Mouse (Mus musculus) layer of hippocampus, adult 11-12 months (tissue): ENCODE measurements around the gene Mrpl40.
"Not testable (repeated sequence)": the region's sequence is repeated elsewhere in the genome, so short reads cannot be mapped to it uniquely, and the experiment has no call there.

ENCODE experiments used
- DNase-seq: peaks from one replicate; pipeline ENCODE4 v3.0.0; 2022; ENCODE audit warnings: low spot score

The Mrpl40 gene

DNA sequence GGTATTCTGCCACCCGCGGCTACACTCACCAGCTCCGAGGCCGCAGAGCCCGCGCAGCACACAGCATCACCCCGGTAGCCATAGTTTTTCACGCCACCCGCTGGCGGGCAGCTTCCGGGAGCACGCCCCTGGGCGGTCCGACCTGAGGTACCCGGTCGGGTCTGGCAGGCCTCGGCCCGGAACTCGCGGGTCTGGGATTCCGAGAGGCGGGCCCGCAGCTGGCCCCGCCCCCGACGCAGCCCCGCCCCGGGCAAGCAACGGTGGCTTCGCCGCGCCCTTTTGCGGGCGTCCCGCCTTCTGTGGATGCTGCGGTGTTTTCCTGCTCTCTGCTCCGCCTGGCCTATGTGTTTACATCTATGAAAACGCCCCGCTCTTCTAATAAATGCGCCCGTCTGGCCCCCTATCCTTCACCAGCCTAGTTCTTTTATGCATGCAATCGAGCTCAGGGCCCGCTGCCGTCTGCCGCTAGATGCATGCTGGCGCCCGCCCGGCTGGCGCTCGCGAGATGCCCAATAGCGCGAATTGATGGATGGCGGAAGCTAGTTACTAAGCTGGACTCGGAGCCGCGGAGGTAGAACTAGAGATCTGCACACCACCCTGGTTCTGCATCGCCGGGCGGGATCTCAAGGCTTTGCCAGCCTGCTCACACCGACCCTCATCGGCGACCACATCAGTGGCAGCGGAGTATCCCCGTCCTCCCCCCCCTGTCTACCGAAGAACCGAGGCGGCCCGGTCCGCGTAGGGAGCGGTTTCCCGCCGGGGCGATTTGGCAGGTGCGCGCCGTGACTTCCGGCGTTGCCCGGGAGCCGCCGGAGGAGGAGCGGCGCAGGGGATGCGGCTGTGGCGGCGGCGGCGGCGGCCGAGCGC is at the start of gene Mrpl40, which contains the start of gene Hira:
Gene Mrpl40 (minus strand): TSS at position 421 of the 867 bp plus-strand sequence.
Gene Hira (plus strand): TSS at position 596 of the 867 bp plus-strand sequence.
- DNase-seq, result peak; percentile 93

DNA sequence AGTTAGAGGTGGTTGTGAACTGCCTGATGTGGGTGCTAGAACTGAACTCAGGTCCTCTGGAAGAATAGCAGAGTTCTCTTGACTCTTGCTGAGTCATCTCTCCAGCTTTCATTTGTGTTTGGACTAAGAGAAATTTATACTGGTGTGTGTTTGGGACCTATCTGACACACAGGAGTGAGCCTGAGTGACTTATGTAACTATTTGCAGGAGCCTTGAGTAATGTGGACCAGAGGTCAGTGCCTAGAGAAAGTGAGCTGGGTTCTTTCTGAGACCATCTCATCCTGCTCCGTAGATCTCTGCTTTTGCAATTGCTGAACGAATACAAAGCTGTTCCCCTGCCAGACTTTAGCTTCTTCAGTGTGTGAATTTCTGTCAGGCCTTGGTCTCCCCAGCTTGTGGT is 45.1 kb upstream of the Mrpl40 start:
- no peak for DNase-seq

DNA sequence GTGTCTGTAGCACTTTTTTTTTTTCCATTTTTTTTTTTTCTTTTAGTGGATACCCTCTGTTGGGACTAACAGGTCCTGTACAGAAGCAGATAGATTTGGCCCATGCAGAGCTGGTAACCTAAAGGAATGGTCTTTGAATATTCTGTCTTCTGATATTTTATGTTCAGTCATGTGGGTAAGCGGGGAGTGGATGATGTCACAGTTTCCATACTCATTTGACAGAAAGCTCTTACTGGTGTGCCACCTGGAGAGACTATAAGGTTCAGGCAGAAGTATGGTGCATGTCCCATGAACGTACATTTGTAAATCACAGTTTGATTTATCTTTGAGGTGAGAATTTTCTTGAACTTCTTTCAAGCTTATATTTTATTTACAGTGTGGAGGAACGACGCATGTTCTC is 39.4 kb upstream of the Mrpl40 start:
- no peak for DNase-seq

DNA sequence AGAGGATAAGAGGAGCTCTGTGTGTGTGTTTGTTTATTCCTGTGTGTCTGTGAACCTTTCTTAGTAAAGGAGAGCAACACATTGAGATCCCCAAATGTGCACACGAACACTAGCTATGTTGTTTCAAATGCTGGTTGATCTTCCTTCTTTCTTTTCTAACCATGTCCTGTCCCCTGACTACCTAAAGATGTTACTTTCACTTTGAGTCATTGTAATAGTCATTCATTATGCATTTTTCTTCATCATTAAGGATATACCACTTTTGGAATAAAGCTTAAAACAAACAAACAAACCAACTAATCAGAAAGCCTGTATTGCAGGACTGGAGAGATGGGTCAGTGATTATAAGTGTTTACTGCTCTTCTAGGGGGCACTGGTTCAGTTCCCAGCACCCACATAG is 29.0 kb upstream of the Mrpl40 start:
- DNase-seq, result no peak

DNA sequence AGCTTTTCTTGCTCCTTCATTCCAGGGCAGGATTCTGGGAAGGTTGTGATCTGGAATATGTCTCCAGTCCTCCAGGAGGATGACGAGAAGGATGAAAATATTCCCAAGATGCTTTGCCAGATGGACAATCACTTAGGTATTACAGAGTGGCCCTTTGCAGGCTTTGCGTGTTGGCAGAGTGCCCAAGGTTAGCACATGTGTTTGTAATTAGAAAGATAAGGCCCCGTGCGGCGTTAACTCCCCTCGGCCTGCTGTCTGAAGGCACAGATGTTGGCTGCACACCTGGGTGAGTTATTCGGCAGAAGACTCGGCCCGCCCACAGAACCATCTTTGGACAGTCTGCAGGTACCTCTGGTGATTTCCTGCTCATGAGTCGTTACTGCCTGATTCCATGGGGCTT is 19.8 kb upstream of the Mrpl40 start:
- no peak for DNase-seq

DNA sequence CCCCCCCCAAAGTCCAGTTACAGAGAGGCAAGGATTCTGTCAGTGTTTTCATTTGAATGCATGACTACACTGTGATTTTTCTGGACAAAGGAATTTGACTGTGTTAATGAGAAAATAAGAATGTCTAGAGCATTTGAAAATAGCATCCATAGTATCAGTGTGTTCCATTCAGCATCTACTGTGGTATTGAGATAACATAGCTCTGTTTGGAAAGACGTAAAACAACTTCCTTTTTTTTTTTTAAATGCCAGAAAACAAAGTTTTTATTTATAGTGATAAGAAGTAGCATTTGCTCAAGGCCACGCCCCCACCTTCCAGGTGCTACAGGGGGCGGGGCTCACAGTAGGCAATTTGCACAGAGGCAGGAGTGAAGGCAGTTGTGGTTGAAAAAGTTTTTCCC is 18.6 kb upstream of the Mrpl40 start:
- DNase-seq, result no peak

DNA sequence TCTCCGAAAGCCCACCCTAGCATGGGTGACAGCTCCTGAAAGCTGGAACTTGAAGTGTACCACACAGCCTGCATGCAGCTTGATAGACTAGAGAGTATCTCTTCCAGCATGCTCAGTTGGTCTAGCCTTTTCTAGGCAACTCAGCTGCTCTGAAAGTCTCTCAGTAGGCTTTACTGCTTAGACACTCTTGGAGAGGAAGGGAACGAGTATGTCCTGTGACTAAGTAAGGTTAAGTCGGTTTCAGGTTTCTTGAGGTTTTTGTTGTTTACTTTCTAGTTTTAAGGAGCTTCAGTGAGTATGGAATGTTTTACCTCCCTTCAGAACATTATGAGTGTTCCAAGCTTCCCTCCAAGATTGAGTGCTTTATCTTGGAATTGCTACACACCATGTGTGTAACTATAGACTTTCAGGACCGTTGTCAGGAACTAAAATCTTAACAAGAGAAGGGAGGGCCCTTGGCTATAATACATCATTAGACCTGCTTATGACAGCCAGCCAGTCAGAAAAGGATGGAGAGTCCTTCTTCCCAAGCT is 17.2 kb upstream of the Mrpl40 start:
- no peak for DNase-seq

DNA sequence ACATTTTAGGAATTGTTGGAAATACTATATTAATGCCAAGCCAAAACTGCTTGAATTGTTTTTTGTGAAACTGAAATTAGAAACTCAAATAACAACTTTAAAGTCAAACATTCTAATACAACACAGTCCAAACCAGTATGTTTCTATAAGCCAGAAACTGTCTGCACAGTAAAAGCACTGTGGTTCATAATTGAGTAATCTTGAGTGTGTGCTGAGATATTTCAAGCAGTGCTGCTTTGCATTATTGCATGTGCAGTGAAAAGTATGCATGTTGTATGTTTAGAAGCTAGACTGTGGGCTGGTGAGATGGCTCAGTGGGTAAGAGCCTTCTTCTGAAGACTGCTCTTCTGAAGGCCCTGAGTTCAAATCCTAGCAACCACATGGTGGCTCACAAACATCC is 7.4 kb upstream of the Mrpl40 start:
- DNase-seq, result no peak

DNA sequence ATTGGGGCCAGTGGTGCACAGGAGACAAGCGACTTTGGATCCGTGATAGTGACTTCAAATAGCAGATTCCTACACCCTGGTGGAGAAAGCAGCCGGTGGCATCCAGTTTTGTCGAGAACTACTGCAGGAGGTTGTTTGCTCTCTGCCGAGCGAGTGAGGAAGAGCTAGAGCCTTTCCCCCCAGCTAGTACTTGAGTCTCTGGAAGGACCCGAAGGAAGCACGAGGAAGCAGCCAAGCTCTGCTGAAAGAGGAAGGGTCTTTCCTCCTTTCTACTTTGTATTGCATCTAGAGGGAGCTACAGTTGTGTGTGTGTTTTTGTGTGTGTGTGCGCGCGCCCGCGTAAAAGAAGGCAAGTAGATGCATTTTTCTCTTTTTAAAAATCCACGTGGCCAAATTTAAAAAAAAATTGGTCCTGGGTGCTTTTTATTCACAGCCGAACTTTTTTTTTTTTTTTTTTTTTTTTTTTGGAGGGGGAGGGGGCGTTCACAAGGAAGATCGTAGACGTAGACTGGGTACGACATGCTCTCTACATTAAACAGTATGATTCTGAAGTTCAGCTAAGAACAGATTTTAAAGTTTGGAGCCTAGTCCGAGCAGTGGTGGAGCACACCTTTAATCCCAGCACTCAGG is 1.5 kb upstream of the Mrpl40 start:
- no peak for DNase-seq

DNA sequence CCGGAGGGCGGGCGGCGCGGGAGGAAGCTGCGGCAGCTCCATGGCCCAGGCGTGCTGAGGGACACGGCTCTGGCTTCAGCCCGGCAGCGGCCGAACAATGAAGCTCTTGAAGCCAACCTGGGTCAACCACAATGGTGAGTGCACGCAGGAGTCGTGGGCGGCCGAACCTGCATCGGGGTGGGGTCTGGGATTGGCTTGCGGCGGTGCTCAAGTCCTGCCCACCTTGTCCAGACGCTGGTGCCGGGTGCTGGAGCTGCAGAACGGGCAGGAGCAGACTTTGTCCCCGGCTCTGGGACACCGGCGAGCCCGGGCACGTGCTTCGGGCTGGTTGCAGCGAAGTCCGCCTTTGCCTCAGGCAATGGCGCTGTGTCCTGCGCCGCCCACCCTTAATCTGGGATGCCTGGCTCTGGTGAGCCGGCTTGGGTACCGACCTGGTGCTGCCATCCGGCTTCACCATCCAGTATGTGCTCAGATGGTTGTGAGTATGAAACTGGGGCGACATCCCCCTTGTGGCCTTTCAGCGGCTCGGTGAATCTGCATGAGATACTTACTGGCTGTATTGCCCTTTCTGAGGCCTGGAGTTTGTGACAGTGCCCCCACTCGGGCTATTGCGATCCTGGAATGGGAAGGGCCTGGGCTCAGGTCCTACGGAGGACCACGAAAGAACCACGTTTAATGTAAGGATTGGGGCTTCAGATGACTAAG is 876 bp upstream of the Mrpl40 start:
- peak; percentile 56 for DNase-seq

DNA sequence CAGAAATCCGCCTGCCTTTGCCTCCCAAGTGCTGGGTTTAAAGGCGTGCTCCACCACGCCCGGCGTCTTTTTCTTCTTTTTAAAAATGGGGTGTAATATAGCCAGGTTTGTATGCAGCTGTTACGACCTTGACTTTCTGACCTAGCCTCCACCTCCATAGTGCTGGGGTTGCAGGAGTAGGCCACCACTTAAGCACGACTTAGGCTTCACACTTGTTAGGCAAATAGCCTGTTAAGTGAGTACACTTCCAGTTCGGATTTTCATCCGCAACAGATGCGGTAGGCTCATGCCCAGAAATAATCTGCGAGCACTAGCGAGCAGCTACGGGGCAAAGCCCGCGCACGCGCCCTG is 596 bp downstream of the Mrpl40 start:
- DNase-seq, result no peak

DNA sequence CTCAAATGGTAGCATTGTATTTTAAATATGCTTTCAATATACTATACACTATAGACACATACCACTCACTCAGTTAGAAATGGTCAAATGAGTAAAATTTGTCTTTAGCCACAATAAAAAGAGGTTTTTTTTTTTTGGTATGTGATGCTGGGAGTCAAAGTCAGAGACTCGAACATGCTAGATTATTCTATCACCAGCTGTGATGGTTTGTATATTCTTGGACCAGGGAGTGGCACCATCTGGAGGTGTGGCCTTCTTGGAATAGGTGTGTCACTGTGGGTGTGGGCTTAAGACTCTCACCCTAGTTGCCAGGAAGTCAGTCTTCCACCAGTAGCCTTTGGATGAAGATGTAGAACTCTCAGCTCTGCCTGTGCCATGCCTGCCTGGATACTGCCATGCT is 6.2 kb downstream of the Mrpl40 start:
- not testable (repeated sequence) for DNase-seq

DNA sequence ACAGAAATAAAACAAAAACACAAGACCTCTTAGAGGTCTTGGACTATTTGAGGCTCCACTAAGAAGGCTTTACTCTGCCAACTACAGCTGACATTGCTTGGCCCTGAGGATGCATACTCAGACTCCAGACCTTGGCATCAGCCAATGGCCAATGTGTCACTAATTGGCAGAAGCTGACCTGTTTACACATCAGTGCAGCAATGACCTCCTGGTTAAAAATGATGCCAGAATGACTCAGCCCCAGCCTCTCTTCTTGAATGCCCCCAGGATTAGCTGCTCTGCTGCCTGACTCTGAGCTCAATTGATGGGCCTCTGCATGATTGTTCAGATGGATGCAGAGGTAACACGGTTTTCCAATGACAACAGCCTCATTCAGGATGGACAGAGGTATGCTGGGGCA is 16.5 kb downstream of the Mrpl40 start:
- DNase-seq, result no peak

DNA sequence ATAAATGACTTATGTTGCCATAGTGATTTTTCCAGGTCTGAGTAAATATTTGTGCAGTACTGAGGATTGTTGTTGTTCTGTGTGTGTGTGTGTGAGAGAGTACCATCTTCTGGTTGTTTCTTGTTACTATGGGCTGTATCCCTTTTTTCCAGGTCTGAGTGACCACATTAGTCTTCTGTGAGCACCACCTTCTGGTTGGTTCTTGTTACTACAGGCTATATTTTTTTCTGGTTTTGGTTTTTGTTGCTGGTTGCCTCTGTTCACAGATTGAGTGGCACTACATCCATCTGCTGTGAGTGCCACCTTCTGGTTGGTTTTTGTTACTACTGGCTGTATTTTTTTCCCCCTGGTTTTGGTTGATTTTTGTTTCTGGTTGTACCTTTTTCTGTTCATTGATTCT is 18.1 kb downstream of the Mrpl40 start:
- peak; percentile 71 for DNase-seq

DNA sequence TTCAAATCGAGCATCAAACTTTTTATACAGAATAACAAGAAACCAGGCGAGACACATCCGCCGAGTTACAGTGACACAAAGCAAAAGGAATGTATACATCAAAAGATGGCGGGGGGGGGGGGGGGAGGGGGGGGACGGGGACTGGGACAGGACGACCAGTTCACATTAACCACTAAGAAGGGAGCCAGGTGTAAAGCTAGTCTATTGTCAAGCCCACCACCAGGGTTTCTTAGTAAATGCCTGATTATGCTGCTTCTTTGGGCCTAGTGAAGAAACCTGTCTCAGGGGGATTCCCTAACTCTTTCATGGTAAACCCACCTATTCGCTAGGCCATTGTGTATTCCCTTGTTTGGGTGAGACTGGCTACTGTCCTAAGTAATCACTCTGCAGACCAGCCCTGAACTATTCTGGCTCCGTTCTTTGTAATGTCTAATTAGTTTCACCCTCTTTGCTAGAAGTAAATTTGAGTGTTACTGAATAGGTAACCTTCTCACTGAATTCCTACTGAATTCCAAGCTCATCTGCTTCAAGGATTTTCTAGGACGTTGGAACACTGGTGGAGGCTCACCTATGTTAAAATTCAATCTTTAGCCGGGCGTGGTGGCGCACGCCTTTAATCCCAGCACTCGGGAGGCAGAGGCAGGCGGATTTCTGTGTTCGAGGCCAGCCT is 27.0 kb downstream of the Mrpl40 start:
- not testable (repeated sequence) for DNase-seq

DNA sequence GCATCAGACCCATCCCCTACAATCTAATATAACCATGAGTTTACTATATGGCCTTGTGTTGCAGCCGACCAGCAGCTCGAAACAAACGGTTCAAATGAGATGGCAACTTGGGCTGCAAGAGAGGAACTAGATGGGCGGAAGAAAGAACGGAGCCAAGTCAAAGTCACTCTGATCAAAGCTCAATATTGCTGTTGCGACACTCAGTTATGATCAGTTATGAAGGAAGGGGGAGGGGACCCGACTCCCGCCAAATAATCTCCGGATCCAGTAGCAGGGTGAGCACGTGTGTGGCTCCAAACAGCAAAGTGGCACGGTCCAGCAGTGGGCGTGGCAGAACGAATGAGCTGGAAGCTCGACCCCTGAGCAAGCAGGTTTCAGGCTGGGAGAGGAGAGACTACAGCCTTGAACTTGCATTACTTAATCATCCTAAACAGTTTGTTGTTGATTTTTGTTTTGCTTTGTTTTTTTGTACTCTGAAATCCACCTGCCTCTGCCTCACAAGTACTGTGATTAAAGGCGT is 30.3 kb downstream of the Mrpl40 start:
- DNase-seq, result no peak

DNA sequence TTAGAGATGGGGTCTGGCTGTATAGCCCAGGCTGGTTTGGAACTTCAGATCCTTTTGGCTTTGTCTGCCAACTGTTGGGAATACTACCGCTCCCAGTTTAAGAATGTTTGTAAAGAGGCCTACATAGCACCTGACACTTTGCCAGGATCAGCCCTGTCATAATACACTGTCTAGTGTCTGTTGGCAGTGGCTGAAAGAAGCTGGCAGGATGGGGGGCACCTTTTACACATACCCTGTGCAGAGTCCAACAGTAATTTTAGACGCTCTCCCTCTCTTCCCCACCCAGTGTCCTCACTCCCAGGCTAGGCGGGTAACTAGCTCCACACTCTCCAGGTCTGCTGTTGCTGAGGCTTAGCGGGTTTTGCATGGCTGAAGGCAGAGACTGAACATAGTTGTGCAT is 38.3 kb downstream of the Mrpl40 start:
- DNase-seq, result no peak

DNA sequence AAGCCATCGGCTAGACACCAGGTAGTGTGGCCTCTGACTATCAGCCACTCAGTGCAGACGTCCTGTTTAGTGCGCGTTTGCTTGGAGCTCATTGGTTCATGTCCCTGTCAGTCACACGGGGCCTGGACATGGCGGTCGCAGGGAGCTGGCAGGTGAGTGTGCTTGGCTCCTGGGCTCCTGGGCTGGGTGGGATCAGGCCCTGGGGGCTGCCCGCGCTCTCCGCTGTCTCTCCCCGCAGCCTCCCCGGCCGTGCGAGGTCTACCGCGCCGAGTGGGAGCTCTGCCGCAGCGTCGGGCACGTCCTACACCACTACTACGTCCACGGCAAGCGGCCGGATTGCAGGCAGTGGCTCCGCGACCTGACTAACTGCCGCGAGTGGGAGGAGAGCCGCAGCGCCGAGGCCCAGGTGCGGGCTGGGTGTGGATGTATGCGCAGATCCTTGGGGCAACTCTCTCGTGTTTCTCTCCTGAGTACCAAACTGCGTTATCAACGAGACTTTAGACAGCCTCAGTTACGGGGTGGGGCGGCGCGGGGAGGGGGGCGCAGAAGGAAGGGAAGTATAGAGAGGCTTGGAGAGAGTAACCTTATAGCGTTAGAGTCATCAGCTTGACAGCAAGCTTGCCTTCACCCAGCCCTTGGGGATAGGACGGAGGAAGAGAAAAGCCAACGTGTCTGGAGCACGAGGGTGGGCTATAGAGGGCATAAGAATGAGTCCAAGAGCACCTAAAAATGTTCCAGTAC is 40.0 kb downstream of the Mrpl40 start, which contains the start of the genes 2510002D24Rik and Gm28539:
Gene 2510002D24Rik (plus strand): TSS at position 111 of the 741 bp plus-strand sequence.
Gene Gm28539 (plus strand): TSS at position 117 of the 741 bp plus-strand sequence.
- peak; percentile 95 for DNase-seq

DNA sequence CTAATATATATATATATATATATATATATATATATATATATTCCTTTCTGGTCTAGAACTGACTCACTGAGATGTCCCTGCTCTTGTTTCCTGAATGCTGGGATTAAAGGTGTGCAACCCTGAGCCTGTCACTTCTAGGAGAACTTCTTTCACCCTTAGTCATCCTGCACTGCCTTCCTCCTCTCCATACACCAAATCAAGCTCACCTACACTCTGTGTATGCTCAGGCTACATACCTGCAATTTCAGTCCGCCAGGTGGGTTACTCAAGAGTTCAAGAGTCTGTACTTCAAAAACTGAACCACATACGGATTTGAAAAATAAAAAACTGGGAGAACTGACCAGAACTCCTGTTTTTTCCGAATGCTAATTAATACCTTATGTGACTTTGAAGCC is 40.6 kb downstream of the Mrpl40 start:
- DNase-seq, result no peak

DNA sequence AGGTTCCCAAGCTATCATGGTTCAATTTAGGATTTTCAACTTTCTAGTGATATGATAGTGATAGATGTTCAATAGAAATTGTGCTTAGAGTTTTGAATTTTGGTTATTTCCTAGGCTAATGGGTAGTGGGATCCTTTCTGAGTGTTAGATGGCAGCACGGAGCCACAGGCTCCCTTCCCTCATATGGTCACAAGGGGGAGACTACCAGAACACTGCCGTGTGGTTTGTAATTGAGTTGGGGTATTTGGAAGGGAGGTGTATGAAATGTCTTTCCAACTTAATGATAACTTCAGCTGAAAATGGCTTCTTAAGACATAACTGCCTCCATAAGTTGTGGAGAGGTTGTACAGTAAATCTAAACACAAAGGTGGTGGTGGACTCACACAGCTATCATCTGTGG is 43.2 kb downstream of the Mrpl40 start:
- no peak for DNase-seq

DNA sequence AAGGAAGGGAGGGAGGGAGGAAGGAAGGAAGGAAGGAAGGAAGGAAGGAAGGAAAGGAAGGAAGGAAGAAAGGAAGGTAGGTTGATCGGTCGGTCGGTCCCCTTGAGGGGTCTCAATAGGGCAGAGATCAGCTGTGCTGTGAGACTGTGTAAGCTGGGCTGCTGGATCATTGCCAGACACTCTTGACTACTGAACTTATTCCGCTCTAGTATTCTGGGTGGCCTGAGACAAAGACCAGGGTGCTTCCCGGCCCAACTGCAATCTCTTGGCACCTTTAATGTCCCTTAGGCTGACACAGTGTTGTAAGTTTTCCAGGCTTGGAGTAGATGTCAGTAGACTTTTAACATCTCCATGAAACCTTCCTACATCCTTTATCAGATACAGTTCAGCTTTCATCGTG is 47.6 kb downstream of the Mrpl40 start:
- no peak for DNase-seq
